Mouse (Mus musculus): Measurements from ENCODE around the gene Vav1.

- no peak for TF ChIP-seq CTCF (IDR thresholded peaks at IDR 0.05)
- no peak for TF ChIP-seq POLR2A (IDR thresholded peaks at IDR 0.05; ENCODE audit: insufficient read depth, low read depth, low read length)
- no peak for TF ChIP-seq EP300 (IDR thresholded peaks at IDR 0.05; ENCODE audit: insufficient read depth, low read depth, low read length)
Measured at GRCm38 (mm10) chr17:57278537-57278936, 363 bp upstream of the Vav1 start.

Data from heart, adult 2 months (tissue).